Mouse (Mus musculus): ENCODE results near the gene Ncdn. TPM values are rescaled to one million over a fixed set of nuclear protein-coding genes. Genes with fewer than 3 reads are reported as not detected.

Ncdn gene
- total RNA-seq, 1 experiment: 25.8 TPM

DNA sequence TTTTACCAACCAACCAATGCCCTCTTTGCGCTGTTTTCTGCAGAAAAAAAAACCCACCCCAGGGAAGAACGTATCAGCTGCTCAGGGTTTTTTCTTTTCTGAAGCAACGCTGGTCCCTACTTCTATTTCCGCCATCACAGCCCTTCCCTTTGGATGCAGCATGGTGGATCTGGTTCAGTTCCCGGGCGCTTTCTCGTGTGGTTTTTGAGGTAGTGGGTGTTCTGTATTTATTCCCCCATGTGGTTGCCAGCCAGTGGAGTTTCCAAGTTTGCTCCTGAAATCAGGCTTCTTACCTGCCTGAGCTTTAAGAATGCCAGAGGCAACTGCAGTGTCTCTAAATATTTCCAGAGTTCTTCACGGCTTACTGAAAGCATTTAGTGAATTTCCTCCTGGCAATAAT lies 29.3 kb upstream of the Ncdn start:
- TF ChIP-seq MAFK (IDR thresholded peaks at IDR 0.05; ENCODE audit: insufficient read depth, low read depth, low read length) (no peak), CHD2 (IDR thresholded peaks at IDR 0.05; ENCODE audit: low read depth, low read length) (no peak), HCFC1 (IDR thresholded peaks at IDR 0.05; ENCODE audit: borderline replicate concordance, insufficient read depth, low read length) (no peak), ZC3H11A (IDR thresholded peaks at IDR 0.05; ENCODE audit: borderline replicate concordance, low read depth, low read length) (no peak), ZNF384 (IDR thresholded peaks at IDR 0.05; ENCODE audit: low read depth, low read length) (no peak)
- in situ Hi-C loops (cut with MboI; ENCODE audit: low sequenced_read_pairs in 2 of 2, unreplicated experiment in 2 of 2): no loop called here
- no peaks in the 10 kb centered on the region for H3K9me3 ChIP-seq (ENCODE audit: control insufficient read depth, insufficient read depth, low read depth, low read length)
- H3K36me3 ChIP-seq (ENCODE audit: control insufficient read depth, insufficient read depth, low read length, poor library complexity, severe bottlenecking): no peaks in the 10 kb centered on the region
- H3K4me3 ChIP-seq (ENCODE audit: insufficient read depth in 1 of 2, low read depth in 1 of 2, low read length in 2 of 2, poor library complexity in 1 of 2, severe bottlenecking in 1 of 2): no peak overlapping the region
- H3K9ac ChIP-seq (ENCODE audit: insufficient read depth, low read depth, low read length, poor library complexity, severe bottlenecking): no peak overlapping the region
- H3K27ac ChIP-seq (ENCODE audit: insufficient read depth, low read depth, low read length, poor library complexity, severe bottlenecking): no peak overlapping the region
- H3K4me1 ChIP-seq (ENCODE audit: control insufficient read depth in 2 of 2, insufficient read depth in 2 of 2, low read length in 2 of 2, poor library complexity in 1 of 2): no peaks in the 10 kb centered on the region
- no peak for DNase-seq (ENCODE audit: low read depth, low spot score)

DNA sequence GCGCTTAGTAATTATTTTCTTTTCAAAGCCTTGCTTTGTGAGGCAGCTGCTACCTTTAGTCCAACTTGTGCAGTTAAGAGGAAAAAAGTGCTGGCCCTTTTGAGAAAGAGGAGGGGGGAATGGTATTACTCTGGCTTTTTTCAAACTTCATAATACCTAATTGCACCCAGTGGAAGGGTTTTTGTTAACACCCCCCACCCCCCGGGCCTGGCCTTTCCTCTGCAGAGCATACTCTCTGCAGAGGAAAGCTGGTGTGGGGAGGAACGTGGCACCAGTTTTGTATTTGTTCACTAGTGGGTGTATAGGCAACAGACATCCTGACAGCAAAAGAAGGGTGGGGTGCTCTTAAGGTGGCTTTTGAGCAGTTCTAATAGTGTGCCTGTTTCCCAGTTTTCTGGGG lies 28.6 kb upstream of the Ncdn start:
- no peak for DNase-seq (ENCODE audit: low read depth, low spot score)
- Histone ChIP-seq H3K4me3 (ENCODE audit: insufficient read depth in 1 of 2, low read depth in 1 of 2, low read length in 2 of 2, poor library complexity in 1 of 2, severe bottlenecking in 1 of 2) (no peak overlapping the region), H3K9me3 (ENCODE audit: control insufficient read depth, insufficient read depth, low read depth, low read length) (no peaks in the 10 kb centered on the region), H3K27ac (ENCODE audit: insufficient read depth, low read depth, low read length, poor library complexity, severe bottlenecking) (no peak overlapping the region), H3K9ac (ENCODE audit: insufficient read depth, low read depth, low read length, poor library complexity, severe bottlenecking) (no peak overlapping the region), H3K36me3 (ENCODE audit: control insufficient read depth, insufficient read depth, low read length, poor library complexity, severe bottlenecking) (no peaks in the 10 kb centered on the region), H3K4me1 (ENCODE audit: control insufficient read depth in 2 of 2, insufficient read depth in 2 of 2, low read length in 2 of 2, poor library complexity in 1 of 2) (no peaks in the 10 kb centered on the region)
- TF ChIP-seq HCFC1 (IDR thresholded peaks at IDR 0.05; ENCODE audit: borderline replicate concordance, insufficient read depth, low read length): no peak
- no peak for TF ChIP-seq MAFK (IDR thresholded peaks at IDR 0.05; ENCODE audit: insufficient read depth, low read depth, low read length)
- TF ChIP-seq CHD2 (IDR thresholded peaks at IDR 0.05; ENCODE audit: low read depth, low read length): no peak
- no peak for TF ChIP-seq ZC3H11A (IDR thresholded peaks at IDR 0.05; ENCODE audit: borderline replicate concordance, low read depth, low read length)
- no peak for TF ChIP-seq ZNF384 (IDR thresholded peaks at IDR 0.05; ENCODE audit: low read depth, low read length)
- in situ Hi-C loops (cut with MboI; ENCODE audit: low sequenced_read_pairs in 2 of 2, unreplicated experiment in 2 of 2): no loop called here

DNA sequence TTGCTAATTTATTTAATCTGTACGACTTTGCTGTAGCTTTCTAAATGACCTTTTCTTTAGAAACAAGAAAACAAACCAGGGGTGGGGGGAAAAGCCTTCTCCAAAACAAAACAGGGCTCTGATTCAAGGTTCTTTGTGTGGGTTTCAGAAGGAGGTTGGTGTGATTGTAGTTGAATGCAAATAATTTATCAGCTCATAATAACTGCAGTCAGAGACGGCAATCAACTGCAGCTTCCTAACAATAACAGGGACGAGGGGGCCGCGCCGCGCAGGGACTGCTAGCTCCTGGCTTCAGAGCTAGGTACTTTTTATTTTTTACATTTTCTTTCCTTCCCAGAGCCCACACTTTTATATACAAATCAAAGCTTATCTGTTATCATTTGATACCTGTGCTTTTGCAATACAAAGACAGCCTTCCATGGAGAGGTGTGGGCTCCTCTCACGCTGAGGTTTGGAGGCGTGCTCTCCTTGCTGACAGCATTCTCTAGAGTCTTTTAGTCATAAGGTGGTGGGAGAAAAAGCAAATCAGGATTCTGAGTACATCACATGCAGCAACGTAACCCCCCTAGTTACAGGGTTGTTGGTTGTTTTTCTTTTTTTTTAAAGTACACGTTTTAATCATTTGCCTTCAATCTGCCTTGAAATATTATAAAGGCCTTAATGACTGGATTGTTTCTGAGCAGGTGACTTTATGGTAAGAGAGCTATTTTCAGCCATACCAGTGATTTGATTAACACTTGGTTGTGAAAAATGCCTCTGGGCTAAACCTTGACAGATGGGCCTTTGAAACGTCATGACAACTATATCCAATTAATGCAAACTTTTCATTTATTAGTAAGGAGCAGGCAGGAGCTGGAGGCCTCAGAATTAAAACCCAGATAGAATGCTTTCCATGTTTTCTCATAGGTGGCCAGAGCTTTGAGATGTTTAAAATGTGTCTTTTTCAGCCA lies 26.9 kb upstream of the Ncdn start:
- no peak overlapping the region for H3K9ac ChIP-seq (ENCODE audit: insufficient read depth, low read depth, low read length, poor library complexity, severe bottlenecking)
- in situ Hi-C loops (cut with MboI; ENCODE audit: low sequenced_read_pairs in 2 of 2, unreplicated experiment in 2 of 2): no loop called here
- H3K27ac ChIP-seq (ENCODE audit: insufficient read depth, low read depth, low read length, poor library complexity, severe bottlenecking): no peak overlapping the region

DNA sequence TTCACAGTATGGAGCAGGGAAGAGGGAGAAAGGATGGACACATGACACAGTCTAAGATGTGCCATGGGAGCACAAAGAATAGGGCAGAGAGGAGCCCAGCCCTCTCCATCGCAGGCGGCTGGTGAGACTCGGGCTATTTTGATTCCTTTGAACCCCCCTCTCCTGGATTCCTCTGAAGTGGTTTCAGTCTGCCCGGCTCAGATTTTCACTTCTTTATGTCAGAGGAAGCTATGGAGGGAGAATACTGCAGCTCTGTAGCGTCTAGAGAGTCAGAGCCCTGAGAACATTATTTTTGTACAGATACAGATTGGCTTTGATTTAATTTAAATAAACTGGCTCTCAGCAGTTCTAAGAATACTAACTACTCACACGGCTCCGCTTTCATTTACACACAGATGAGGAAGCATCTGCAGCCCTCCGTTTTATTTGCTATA lies 25.9 kb upstream of the Ncdn start:
- in situ Hi-C loops (cut with MboI; ENCODE audit: low sequenced_read_pairs in 2 of 2, unreplicated experiment in 2 of 2): no loop called here
- H3K9me3 ChIP-seq (ENCODE audit: control insufficient read depth, insufficient read depth, low read depth, low read length): no peaks in the 10 kb centered on the region
- H3K9ac ChIP-seq (ENCODE audit: insufficient read depth, low read depth, low read length, poor library complexity, severe bottlenecking): no peak overlapping the region
- TF ChIP-seq CHD2 (IDR thresholded peaks at IDR 0.05; ENCODE audit: low read depth, low read length) (no peak), ZC3H11A (IDR thresholded peaks at IDR 0.05; ENCODE audit: borderline replicate concordance, low read depth, low read length) (no peak), MAFK (IDR thresholded peaks at IDR 0.05; ENCODE audit: insufficient read depth, low read depth, low read length) (no peak), HCFC1 (IDR thresholded peaks at IDR 0.05; ENCODE audit: borderline replicate concordance, insufficient read depth, low read length) (no peak), ZNF384 (IDR thresholded peaks at IDR 0.05; ENCODE audit: low read depth, low read length) (no peak)
- DNase-seq (ENCODE audit: low read depth, low spot score): no peak
- no peaks in the 10 kb centered on the region for H3K4me1 ChIP-seq (ENCODE audit: control insufficient read depth in 2 of 2, insufficient read depth in 2 of 2, low read length in 2 of 2, poor library complexity in 1 of 2)
- no peak overlapping the region for H3K27ac ChIP-seq (ENCODE audit: insufficient read depth, low read depth, low read length, poor library complexity, severe bottlenecking)
- no peaks in the 10 kb centered on the region for H3K36me3 ChIP-seq (ENCODE audit: control insufficient read depth, insufficient read depth, low read length, poor library complexity, severe bottlenecking)
- no peak overlapping the region for H3K4me3 ChIP-seq (ENCODE audit: insufficient read depth in 1 of 2, low read depth in 1 of 2, low read length in 2 of 2, poor library complexity in 1 of 2, severe bottlenecking in 1 of 2)

More for the DNA sequence above, 26.9 kb upstream of the Ncdn start:
- TF ChIP-seq ZC3H11A (IDR thresholded peaks at IDR 0.05; ENCODE audit: borderline replicate concordance, low read depth, low read length): no peak
- TF ChIP-seq ZNF384 (IDR thresholded peaks at IDR 0.05; ENCODE audit: low read depth, low read length): no peak
- no peak for TF ChIP-seq MAFK (IDR thresholded peaks at IDR 0.05; ENCODE audit: insufficient read depth, low read depth, low read length)
- no peak for TF ChIP-seq CHD2 (IDR thresholded peaks at IDR 0.05; ENCODE audit: low read depth, low read length)
- TF ChIP-seq HCFC1 (IDR thresholded peaks at IDR 0.05; ENCODE audit: borderline replicate concordance, insufficient read depth, low read length): no peak
- Histone ChIP-seq H3K36me3 (ENCODE audit: control insufficient read depth, insufficient read depth, low read length, poor library complexity, severe bottlenecking) (no peaks in the 10 kb centered on the region), H3K4me3 (ENCODE audit: insufficient read depth in 1 of 2, low read depth in 1 of 2, low read length in 2 of 2, poor library complexity in 1 of 2, severe bottlenecking in 1 of 2) (no peak overlapping the region), H3K9me3 (ENCODE audit: control insufficient read depth, insufficient read depth, low read depth, low read length) (no peaks in the 10 kb centered on the region), H3K4me1 (ENCODE audit: control insufficient read depth in 2 of 2, insufficient read depth in 2 of 2, low read length in 2 of 2, poor library complexity in 1 of 2) (no peaks in the 10 kb centered on the region)
- no peak for DNase-seq (ENCODE audit: low read depth, low spot score)

All from ES-E14 (cell line).